Mouse (Mus musculus) hindbrain, embryonic 16.5 days (tissue): ENCODE results near the gene Pkhd1. TPM values are rescaled to one million over a fixed set of nuclear protein-coding genes. Genes with fewer than 3 reads are reported as not detected.
"Not testable (repeated sequence)": the region's sequence is repeated elsewhere in the genome, so short reads cannot be mapped to it uniquely, and the experiment has no call there.

Source experiments
- ATAC-seq: fragments of 200-750 bp; cut with Nextera tagmentation; 2 replicates; pipeline ENCODE4 v1.8.0; 2017; ENCODE audit warnings: moderate TSS enrichment, moderate library complexity
- H3K27ac ChIP-seq: fragments of 300-500 bp; sonication (generic); 2 replicates; pipeline ENCODE4 v1.5.1; 2014; ENCODE audit warnings: low read depth, mild to moderate bottlenecking, control low read depth, low read length, moderate library complexity
- H3K27me3 ChIP-seq: fragments of 300-500 bp; sonication (generic); replicated peaks from 2 replicates; pipeline ENCODE4 v1.6.1; 2014; ENCODE audit warnings: low read length; ENCODE audit not compliant: control insufficient read depth, insufficient read depth
- H3K36me3 ChIP-seq: fragments of 300-500 bp; sonication (generic); 2 replicates; pipeline ENCODE4 v1.6.1; 2014; ENCODE audit warnings: mild to moderate bottlenecking, low read length, moderate library complexity, mixed read lengths; ENCODE audit not compliant: control insufficient read depth, insufficient read depth
- H3K4me1 ChIP-seq: fragments of 300-500 bp; sonication (generic); 2 replicates; pipeline ENCODE4 v1.6.1; 2014; ENCODE audit warnings: low read depth, low read length; ENCODE audit not compliant: control insufficient read depth, insufficient read depth
- H3K4me2 ChIP-seq: fragments of 300-500 bp; sonication (generic); 2 replicates; pipeline ENCODE4 v1.6.1; 2014; ENCODE audit warnings: mild to moderate bottlenecking, low read length, control low read depth, moderate library complexity
- H3K4me3 ChIP-seq: fragments of 300-500 bp; sonication (generic); 2 replicates; pipeline ENCODE4 v1.5.1; 2014; ENCODE audit warnings: mild to moderate bottlenecking, low read length, control low read depth, moderate library complexity
- H3K9ac ChIP-seq: fragments of 300-500 bp; sonication (generic); 2 replicates; pipeline ENCODE4 v1.6.1; 2014; ENCODE audit warnings: low read depth, mild to moderate bottlenecking, control low read depth, low read length, moderate library complexity
- H3K9me3 ChIP-seq: fragments of 300-500 bp; sonication (generic); 2 replicates; pipeline ENCODE4 v1.6.1; 2014; ENCODE audit warnings: mild to moderate bottlenecking, low read length, moderate library complexity; ENCODE audit not compliant: control insufficient read depth
- WGBS: fragments of 180-500 bp; shearing (Covaris S2); extraction: QIAGEN DNeasy Blood & Tissue Kit; methylation state at CpG from one replicate; pipeline ENCODE4 v1.1.7; 2014; 5-methylcytosine and 5-hydroxymethylcytosine counted together
- polyA plus RNA-seq: library from polyadenylated mRNA; unstranded; fragments of >200 nt; fragmentation: Nextera tagmentation; extraction: Ambion mirVana; gene quantifications from 2 replicates; pipeline ENCODE4 v1.2.1, GENCODE M21; 2015

The Pkhd1 gene
- polyA plus RNA-seq, 1 experiment from 2014 or later = 0.01 TPM

GRCm38 (mm10) chr1:20260403-20260802 is 357.5 kb downstream of the Pkhd1 start:
- no peaks in the 10 kb centered on the region for H3K4me1 ChIP-seq
- no peak for ATAC-seq

DNA sequence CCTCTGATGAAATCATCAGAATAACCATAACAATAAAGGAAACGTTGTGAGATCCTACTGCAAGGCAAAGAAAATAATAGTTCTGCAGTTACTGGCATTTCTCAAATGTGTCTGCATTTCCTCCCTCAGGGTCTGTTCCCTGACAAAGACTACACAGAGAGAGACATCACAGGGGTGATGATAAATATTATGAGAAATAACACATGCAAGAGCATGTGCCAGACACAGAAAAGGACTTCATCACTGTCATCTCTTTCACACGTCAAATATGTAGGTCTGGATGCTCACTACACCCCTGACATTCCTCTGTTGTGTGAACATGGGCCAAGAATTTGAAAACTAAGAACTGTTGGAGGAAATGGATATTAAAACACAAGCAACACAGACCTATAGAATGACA is 369.7 kb downstream of the Pkhd1 start:
- Histone ChIP-seq H3K9ac (no peak overlapping the region), H3K27ac (no peak overlapping the region), H3K9me3 (no peaks in the 10 kb centered on the region), H3K4me3 (no peak overlapping the region), H3K4me2 (no peak overlapping the region), H3K4me1 (no peaks in the 10 kb centered on the region), H3K36me3 (no peaks in the 10 kb centered on the region), H3K27me3 (no peaks in the 10 kb centered on the region)
- no peak for ATAC-seq
- 62% methylated on average over 2 of the region's 2 CpGs for WGBS

More at GRCm38 (mm10) chr1:20260403-20260802, 357.5 kb downstream of the Pkhd1 start:
- Histone ChIP-seq H3K9ac (no peak overlapping the region), H3K27me3 (no peaks in the 10 kb centered on the region), H3K4me2 (no peak overlapping the region), H3K9me3 (no peaks in the 10 kb centered on the region), H3K27ac (no peak overlapping the region), H3K4me3 (no peak overlapping the region), H3K36me3 (no peaks in the 10 kb centered on the region)
- 75% methylated on average over 5 of the region's 5 CpGs for WGBS

- Histone ChIP-seq H3K36me3 (no peaks in the 10 kb centered on the region), H3K9me3 (no peaks in the 10 kb centered on the region), H3K4me3 (no peak overlapping the region), H3K4me1 (no peaks in the 10 kb centered on the region), H3K4me2 (no peak overlapping the region), H3K27me3 (no peaks in the 10 kb centered on the region), H3K27ac (no peak overlapping the region), H3K9ac (no peak overlapping the region)
- no peak for ATAC-seq
- WGBS = 53% methylated on average over 1 of the region's 1 CpGs
Measured at GRCm38 (mm10) chr1:20216681-20217080, 401.2 kb downstream of the Pkhd1 start.

DNA sequence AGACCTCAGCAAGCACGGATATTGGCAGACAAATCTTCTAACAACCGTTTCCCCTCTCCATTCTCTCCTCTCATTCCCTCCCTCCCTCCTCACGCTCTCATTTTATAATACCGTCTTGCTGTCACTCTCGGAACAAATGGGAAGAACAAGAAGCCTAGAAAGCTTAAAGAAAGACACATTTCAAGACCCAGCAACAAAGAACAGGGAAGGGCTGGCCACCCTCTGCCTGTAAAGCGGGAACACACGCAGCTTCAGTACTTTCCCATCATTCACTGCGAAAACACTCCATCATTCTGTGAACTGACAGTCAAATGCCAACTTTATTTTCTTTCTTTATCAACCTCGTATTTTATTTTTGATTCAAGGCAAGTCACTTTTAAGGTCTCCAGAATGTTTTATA is 427.4 kb downstream of the Pkhd1 start:
- Histone ChIP-seq H3K4me2 (peak overlapping the region; percentile 43), H3K9ac (peak overlapping the region; percentile 31; the same call in 1 of the 2 replicates), H3K27me3 (no peaks in the 10 kb centered on the region), H3K4me3 (no peak overlapping the region; the same call in 1 of the 2 replicates), H3K27ac (no peak overlapping the region), H3K4me1 (no peaks in the 10 kb centered on the region), H3K9me3 (no peaks in the 10 kb centered on the region), H3K36me3 (no peaks in the 10 kb centered on the region)
- ATAC-seq = peak; percentile 27; the same call in 1 of the 2 replicates
- 16% methylated on average over 9 of the region's 9 CpGs for WGBS

DNA sequence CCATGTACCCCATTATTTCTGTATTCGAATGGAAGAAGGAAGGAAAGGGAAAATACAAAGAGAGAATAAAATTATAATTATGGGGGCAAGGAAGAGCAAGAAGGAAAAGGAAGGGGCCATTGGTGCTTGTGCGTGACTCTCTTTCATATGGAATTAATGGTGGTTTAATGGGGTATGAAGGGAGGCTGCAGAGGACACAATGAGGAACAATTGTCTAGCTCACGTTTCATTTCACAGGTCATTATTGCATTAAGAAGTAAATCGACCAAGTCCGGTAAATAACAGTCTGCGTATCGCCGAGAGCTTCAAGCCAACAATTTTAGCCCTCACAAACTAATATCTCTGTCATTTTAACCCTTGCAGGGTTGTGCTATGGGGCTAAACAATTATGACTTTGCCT is 437.7 kb downstream of the Pkhd1 start:
- no peaks in the 10 kb centered on the region for H3K36me3 ChIP-seq
- H3K9me3 ChIP-seq = no peaks in the 10 kb centered on the region
- no peak overlapping the region for H3K4me3 ChIP-seq
- WGBS = 21% methylated on average over 8 of the region's 8 CpGs
- no peak overlapping the region for H3K27ac ChIP-seq
- H3K9ac ChIP-seq = no peak overlapping the region
- H3K27me3 ChIP-seq = no peaks in the 10 kb centered on the region
- ATAC-seq = no peak
- H3K4me1 ChIP-seq = no peaks in the 10 kb centered on the region
- H3K4me2 ChIP-seq = no peak overlapping the region

DNA sequence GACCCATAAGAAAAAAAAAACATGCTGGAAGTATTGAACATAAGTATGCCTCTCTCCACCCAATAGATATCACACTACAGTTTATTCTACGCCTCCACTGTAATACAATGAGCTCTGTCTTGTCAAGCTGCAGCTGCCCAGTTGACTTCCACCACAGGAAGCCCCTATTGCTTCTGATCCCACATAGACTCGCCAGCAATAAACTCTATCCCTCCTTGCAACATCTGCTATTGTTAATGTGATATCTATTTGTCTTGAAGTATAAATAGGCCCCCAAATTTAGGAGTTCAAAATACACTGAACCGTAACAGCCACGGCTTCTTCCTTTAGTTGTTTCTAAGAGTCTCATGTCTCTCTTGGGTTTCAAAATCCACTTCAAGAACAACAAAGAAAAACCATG is 446.7 kb downstream of the Pkhd1 start:
- no peak for ATAC-seq
- no peak overlapping the region for H3K9ac ChIP-seq
- 82% methylated on average over 4 of the region's 4 CpGs for WGBS

GRCm38 (mm10) chr1:20150627-20151026 is 467.2 kb downstream of the Pkhd1 start:
- 83% methylated on average over 4 of the region's 4 CpGs for WGBS
- not testable (repeated sequence) for ATAC-seq

More for the DNA sequence above, 446.7 kb downstream of the Pkhd1 start:
- H3K4me1 ChIP-seq = no peaks in the 10 kb centered on the region
- no peaks in the 10 kb centered on the region for H3K36me3 ChIP-seq
- no peak overlapping the region for H3K27ac ChIP-seq
- H3K4me2 ChIP-seq = no peak overlapping the region
- no peaks in the 10 kb centered on the region for H3K27me3 ChIP-seq
- H3K9me3 ChIP-seq = no peaks in the 10 kb centered on the region
- H3K4me3 ChIP-seq = no peak overlapping the region

GRCm38 (mm10) chr1:20150016-20150415 is 467.8 kb downstream of the Pkhd1 start:
- Histone ChIP-seq H3K4me1 (no peaks in the 10 kb centered on the region), H3K9ac (no peak overlapping the region)
- 70% methylated on average over 2 of the region's 2 CpGs for WGBS

More at GRCm38 (mm10) chr1:20150627-20151026, 467.2 kb downstream of the Pkhd1 start:
- H3K4me1 ChIP-seq, H3K27ac ChIP-seq, H3K9me3 ChIP-seq, H3K36me3 ChIP-seq, H3K4me2 ChIP-seq, H3K9ac ChIP-seq, H3K4me3 ChIP-seq, H3K27me3 ChIP-seq: not testable (repeated sequence)

DNA sequence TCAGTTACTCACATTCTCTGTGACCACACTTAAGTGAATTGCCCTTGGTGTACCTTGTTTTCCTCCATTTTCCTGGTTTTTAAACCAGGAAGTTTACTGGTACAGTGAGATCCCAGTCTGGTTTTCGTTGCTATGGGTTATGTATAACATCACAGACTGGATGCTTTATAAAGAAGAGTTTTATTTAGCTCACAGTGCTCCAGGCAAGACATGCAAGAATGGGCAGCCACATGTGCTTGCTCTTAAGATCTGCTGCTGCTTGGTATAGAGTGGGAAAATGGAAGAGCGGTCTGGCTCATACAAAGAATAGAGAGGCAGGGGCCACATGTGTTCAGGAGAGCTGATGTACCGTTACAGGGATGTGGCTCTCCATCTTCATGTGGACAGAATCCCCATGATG is 481.7 kb downstream of the Pkhd1 start:
- WGBS = 76% methylated on average over 3 of the region's 3 CpGs
- H3K9me3 ChIP-seq = no peaks in the 10 kb centered on the region
- no peaks in the 10 kb centered on the region for H3K4me1 ChIP-seq
- no peaks in the 10 kb centered on the region for H3K36me3 ChIP-seq
- H3K27ac ChIP-seq = no peak overlapping the region
- H3K4me3 ChIP-seq = no peak overlapping the region
- H3K27me3 ChIP-seq = no peaks in the 10 kb centered on the region
- no peak for ATAC-seq
- H3K4me2 ChIP-seq = no peak overlapping the region
- H3K9ac ChIP-seq = no peak overlapping the region

More at GRCm38 (mm10) chr1:20150016-20150415, 467.8 kb downstream of the Pkhd1 start:
- Histone ChIP-seq H3K27me3 (no peaks in the 10 kb centered on the region), H3K27ac (no peak overlapping the region), H3K9me3 (no peaks in the 10 kb centered on the region), H3K4me2 (no peak overlapping the region), H3K4me3 (no peak overlapping the region), H3K36me3 (no peaks in the 10 kb centered on the region)
- no peak for ATAC-seq
